Mouse (Mus musculus): Measurements from ENCODE around the gene Igdcc4.

DNA sequence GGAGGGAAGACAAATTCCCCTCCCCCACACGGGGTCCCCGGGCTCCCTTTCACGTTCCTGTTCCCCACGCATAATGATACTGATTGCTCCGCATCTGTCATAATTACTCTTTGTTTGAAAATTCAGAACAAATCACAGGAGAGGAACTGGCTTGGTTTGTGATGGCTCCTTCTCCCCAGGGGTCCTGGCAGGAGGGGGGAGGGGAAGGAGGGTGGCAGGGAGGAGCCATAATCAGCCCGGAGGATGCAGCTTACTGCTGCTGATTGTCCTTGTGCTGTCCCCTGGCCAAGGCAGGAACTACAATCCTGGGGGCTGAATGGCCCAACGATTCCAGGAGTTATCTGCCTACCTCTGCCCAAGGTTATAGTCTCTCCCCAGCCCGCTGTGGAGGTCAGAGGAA, 55.3 kb downstream of the Igdcc4 start:
- TF ChIP-seq CTCF (IDR thresholded peaks at IDR 0.05; ENCODE audit: control insufficient read depth, insufficient read depth, low read length), result no peak
- no peak for TF ChIP-seq POLR2A (IDR thresholded peaks at IDR 0.05; ENCODE audit: borderline replicate concordance, control insufficient read depth, low read depth, low read length)
